Mouse (Mus musculus): ENCODE results near the gene Stk4.

DNA sequence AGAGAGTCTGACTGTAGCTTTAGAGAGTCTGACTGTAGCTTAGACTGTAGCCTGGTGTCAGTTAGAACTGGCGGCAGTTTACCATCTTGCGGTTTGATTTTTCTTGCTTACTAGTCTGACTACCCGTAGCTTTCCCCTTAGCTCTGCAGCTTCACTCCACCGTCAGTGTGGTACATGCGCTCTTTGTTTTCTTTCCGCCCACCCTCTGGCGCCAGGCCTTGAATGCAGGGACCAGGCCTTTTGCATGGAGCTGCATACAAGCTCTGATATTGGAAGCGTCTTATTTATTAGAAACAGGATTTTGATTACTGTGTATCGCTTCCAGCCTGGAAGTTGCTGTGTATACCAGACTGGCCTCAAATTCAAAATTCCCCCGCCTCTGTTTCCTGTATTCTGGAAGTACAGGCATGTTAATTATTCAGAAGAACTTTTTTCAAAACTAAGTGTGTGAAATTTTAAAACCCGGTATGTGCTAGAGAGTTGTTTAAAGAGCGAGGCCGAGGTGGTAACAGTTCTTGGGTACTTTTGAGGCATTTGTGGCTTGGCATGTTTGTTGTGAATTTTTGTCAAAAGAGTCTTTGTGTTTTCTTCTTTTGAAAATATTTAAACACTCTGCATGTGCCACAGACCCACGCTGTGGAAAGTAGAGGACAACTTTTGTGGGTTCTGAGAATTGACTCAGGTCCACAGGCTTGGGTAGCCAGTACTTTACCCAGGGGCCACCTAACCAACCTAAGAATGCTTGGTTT lies 36.3 kb downstream of the Stk4 start:
- TF ChIP-seq GATA1 (IDR thresholded peaks at IDR 0.05; ENCODE audit: borderline replicate concordance, low read length) (no peak), FLI1 (IDR thresholded peaks at IDR 0.05; ENCODE audit: low read length) (no peak)

Measured in megakaryocyte, embryonic 14.5 days (primary cell).